Mouse (Mus musculus) hindbrain, embryonic 15.5 days (tissue): ENCODE measurements around the gene Nudt6. TPM values are rescaled to one million over a fixed set of nuclear protein-coding genes. Genes with fewer than 3 reads are reported as not detected.

Experiments used
- ATAC-seq: fragments of 200-750 bp; cut with Nextera tagmentation; 2 replicates; pipeline ENCODE4 v1.8.0; 2017; ENCODE audit warnings: low read depth, moderate number of reproducible peaks, moderate TSS enrichment; ENCODE audit not compliant: low FRiP score
- H3K27ac ChIP-seq: fragments of 300-500 bp; sonication (generic); replicated peaks from 2 replicates; pipeline ENCODE4 v1.5.1; 2015; ENCODE audit warnings: mild to moderate bottlenecking, inconsistent platforms
- H3K27me3 ChIP-seq: fragments of 300-500 bp; sonication (generic); 2 replicates; pipeline ENCODE4 v1.6.1; 2015; ENCODE audit warnings: control low read depth, inconsistent platforms
- H3K36me3 ChIP-seq: fragments of 300-500 bp; sonication (generic); 2 replicates; pipeline ENCODE4 v1.6.1; 2015; ENCODE audit warnings: control low read depth, inconsistent platforms
- H3K4me1 ChIP-seq: fragments of 300-500 bp; sonication (generic); replicated peaks from 2 replicates; pipeline ENCODE4 v1.6.1; 2015; ENCODE audit warnings: control low read depth, inconsistent platforms
- H3K4me2 ChIP-seq: fragments of 300-500 bp; sonication (generic); 2 replicates; pipeline ENCODE4 v1.6.1; 2015; ENCODE audit warnings: moderate library complexity, mild to moderate bottlenecking, inconsistent platforms
- H3K4me3 ChIP-seq: fragments of 300-500 bp; sonication (generic); 2 replicates; pipeline ENCODE4 v1.5.1; 2015; ENCODE audit warnings: mild to moderate bottlenecking, inconsistent platforms
- H3K9ac ChIP-seq: fragments of 300-500 bp; sonication (generic); 2 replicates; pipeline ENCODE4 v1.6.1; 2015; ENCODE audit warnings: inconsistent platforms
- H3K9me3 ChIP-seq: fragments of 300-500 bp; sonication (generic); 2 replicates; pipeline ENCODE4 v1.6.1; 2016; ENCODE audit warnings: control low read depth, inconsistent platforms
- WGBS: fragments of 180-500 bp; shearing (Covaris S2); methylation state at CpG from one replicate; pipeline ENCODE4 v1.1.7; 2015; 5-methylcytosine and 5-hydroxymethylcytosine counted together
- polyA plus RNA-seq: library from polyadenylated mRNA; unstranded; fragments of >200 nt; fragmentation: Nextera tagmentation; extraction: Ambion mirVana; gene quantifications from 2 replicates; pipeline ENCODE4 v1.2.1, GENCODE M21; 2015

The Nudt6 gene
- 7.3 and 8.8 TPM in 2 replicates for polyA plus RNA-seq

DNA sequence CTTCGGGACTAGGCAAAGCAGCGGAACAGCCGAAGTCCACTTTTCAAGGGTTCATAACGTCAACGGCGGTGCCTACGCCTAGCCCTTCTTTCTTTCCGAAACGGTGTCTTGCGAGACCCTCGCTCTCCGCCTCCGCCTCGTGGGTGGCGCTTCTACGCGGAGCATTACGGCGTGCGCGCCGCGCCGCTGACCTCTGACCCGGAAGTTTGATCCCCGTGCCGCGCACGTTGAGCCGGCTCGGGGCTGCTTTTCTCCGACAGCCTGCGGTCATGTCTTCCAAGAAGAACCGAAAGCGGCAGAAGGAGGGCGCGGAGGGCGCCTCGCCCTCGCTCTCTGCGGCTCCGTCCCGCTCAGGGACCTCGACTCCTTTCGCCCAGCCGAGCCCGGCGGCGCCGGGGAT lies at the start of gene Nudt6:
TSS of gene Nudt6 (minus strand) at position 140 of the 400 bp plus-strand sequence.
- H3K27ac ChIP-seq: peak within 1 kb of the TSS; percentile 96
- H3K27me3 ChIP-seq: no peaks in the 10 kb centered on the region
- under 1% methylated on average over 50 of the region's 50 CpGs for WGBS
- H3K36me3 ChIP-seq: 0 out of 2 replicates have a peak, but pooled peaks cover 2% of the 10 kb centered on the region
- peak; percentile 81 for ATAC-seq
- peak within 1 kb of the TSS; percentile 95 for H3K4me2 ChIP-seq
- no peaks in the 10 kb centered on the region for H3K9me3 ChIP-seq
- H3K9ac ChIP-seq: peak within 1 kb of the TSS; percentile 81
- H3K4me1 ChIP-seq: peaks cover 24% of the 10 kb centered on the region
- H3K4me3 ChIP-seq: peak within 1 kb of the TSS; percentile 74

- Histone ChIP-seq H3K9me3 (no peaks in the 10 kb centered on the region), H3K27me3 (no peaks in the 10 kb centered on the region), H3K4me1 (no peaks in the 10 kb centered on the region), H3K4me3 (no peak overlapping the region), H3K9ac (no peak overlapping the region), H3K36me3 (no peaks in the 10 kb centered on the region), H3K4me2 (no peak overlapping the region), H3K27ac (no peak overlapping the region)
- ATAC-seq: no peak
- WGBS: 86% methylated on average over 4 of the region's 4 CpGs
Measured at GRCm38 (mm10) chr3:37469353-37469752, 49.3 kb upstream of the Nudt6 start.

- H3K4me3 ChIP-seq: no peak overlapping the region
- peak; percentile 23; the same call in 1 of the 2 replicates for ATAC-seq
- no peak overlapping the region for H3K4me2 ChIP-seq
- H3K36me3 ChIP-seq: no peaks in the 10 kb centered on the region
- H3K9ac ChIP-seq: no peak overlapping the region
- H3K27me3 ChIP-seq: no peaks in the 10 kb centered on the region
- no peaks in the 10 kb centered on the region for H3K9me3 ChIP-seq
- H3K4me1 ChIP-seq: no peaks in the 10 kb centered on the region
- 94% methylated on average over 2 of the region's 2 CpGs for WGBS
- H3K27ac ChIP-seq: no peak overlapping the region
Measured at GRCm38 (mm10) chr3:37468170-37468569, 48.2 kb upstream of the Nudt6 start.

- Histone ChIP-seq H3K36me3 (no peaks in the 10 kb centered on the region; the same call in 1 of the 2 replicates), H3K4me1 (no peaks in the 10 kb centered on the region), H3K4me2 (no peak overlapping the region), H3K4me3 (no peak overlapping the region), H3K9ac (no peak overlapping the region), H3K27me3 (no peaks in the 10 kb centered on the region), H3K27ac (no peak overlapping the region), H3K9me3 (no peaks in the 10 kb centered on the region)
- 92% methylated on average over 1 of the region's 1 CpGs for WGBS
- ATAC-seq: no peak
Measured at GRCm38 (mm10) chr3:37455992-37456391, 36.0 kb upstream of the Nudt6 start.

DNA sequence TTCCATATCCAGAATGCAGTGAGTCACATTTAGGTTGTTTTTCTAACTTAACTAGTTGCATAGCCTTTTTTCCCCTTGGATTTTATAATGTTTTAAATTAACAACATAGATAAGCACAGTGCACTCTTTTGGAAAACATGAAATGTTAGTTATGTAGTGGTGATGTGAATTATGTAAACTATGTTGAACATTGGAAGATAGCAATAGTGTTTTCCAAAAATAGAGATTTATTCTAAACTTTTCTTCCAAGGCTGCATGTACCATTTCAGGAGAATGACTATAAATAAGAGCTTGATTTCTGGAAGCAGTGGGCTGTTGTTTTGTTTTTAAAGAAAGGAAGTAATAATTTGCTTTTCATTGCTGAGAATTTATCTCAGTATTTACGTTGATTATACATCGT lies 23.4 kb upstream of the Nudt6 start:
- Histone ChIP-seq H3K27ac (no peak overlapping the region), H3K4me2 (no peak overlapping the region), H3K9me3 (no peaks in the 10 kb centered on the region), H3K4me1 (no peaks in the 10 kb centered on the region), H3K4me3 (no peak overlapping the region), H3K9ac (no peak overlapping the region), H3K36me3 (peaks cover 8% of the 10 kb centered on the region), H3K27me3 (no peaks in the 10 kb centered on the region)
- WGBS: 95% methylated on average over 2 of the region's 2 CpGs
- ATAC-seq: no peak

DNA sequence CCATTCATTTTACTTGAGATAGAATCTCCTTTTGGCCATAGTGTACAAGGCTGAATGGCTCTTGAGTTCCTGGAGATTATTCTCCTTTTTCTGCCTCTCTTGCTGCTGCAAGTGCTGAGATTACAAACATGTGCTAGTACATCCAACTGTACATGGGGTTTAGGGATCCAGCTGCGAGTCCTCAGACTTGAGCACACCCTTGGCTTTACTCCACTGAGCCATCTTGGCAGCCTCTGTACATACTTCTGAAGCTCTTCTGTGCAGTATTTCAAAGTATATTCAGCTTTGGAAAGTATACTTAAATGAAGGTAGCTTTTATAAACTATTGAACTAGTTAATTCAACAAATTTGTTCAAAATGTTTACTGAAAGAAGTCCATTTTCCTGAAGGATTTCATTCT lies 19.8 kb upstream of the Nudt6 start:
- Histone ChIP-seq H3K4me3 (no peak overlapping the region), H3K4me2 (no peak overlapping the region), H3K27ac (no peak overlapping the region), H3K27me3 (no peaks in the 10 kb centered on the region), H3K9me3 (no peaks in the 10 kb centered on the region), H3K36me3 (peaks cover 17% of the 10 kb centered on the region), H3K9ac (no peak overlapping the region), H3K4me1 (no peaks in the 10 kb centered on the region)
- WGBS: 98% methylated on average over 1 of the region's 1 CpGs
- ATAC-seq: no peak

GRCm38 (mm10) chr3:37430359-37430758 lies 10.3 kb upstream of the Nudt6 start:
- Histone ChIP-seq H3K27ac (no peak overlapping the region), H3K27me3 (no peaks in the 10 kb centered on the region), H3K36me3 (peaks cover 41% of the 10 kb centered on the region), H3K9ac (no peak overlapping the region), H3K9me3 (no peaks in the 10 kb centered on the region), H3K4me3 (no peak overlapping the region), H3K4me1 (no peaks in the 10 kb centered on the region), H3K4me2 (no peak overlapping the region)
- no peak for ATAC-seq

- Histone ChIP-seq H3K27me3 (no peaks in the 10 kb centered on the region), H3K4me2 (no peak overlapping the region), H3K9me3 (no peaks in the 10 kb centered on the region), H3K9ac (no peak overlapping the region), H3K27ac (no peak overlapping the region), H3K36me3 (peaks cover 22% of the 10 kb centered on the region), H3K4me3 (no peak overlapping the region), H3K4me1 (peaks cover 10% of the 10 kb centered on the region)
- WGBS: 97% methylated on average over 3 of the region's 3 CpGs
- ATAC-seq: no peak
Measured at GRCm38 (mm10) chr3:37426069-37426468, 6.1 kb upstream of the Nudt6 start.

- H3K27ac ChIP-seq: no peak overlapping the region
- H3K4me2 ChIP-seq: peak overlapping the region; percentile 95
- peak overlapping the region; percentile 74 for H3K4me3 ChIP-seq
- WGBS: 8% methylated on average over 3 of the region's 3 CpGs
- no peaks in the 10 kb centered on the region for H3K27me3 ChIP-seq
- no peak for ATAC-seq
- H3K36me3 ChIP-seq: 0 out of 2 replicates have a peak, but pooled peaks cover 6% of the 10 kb centered on the region
- H3K4me1 ChIP-seq: peaks cover 24% of the 10 kb centered on the region
- no peaks in the 10 kb centered on the region for H3K9me3 ChIP-seq
- peak overlapping the region; percentile 74 for H3K9ac ChIP-seq
Measured at GRCm38 (mm10) chr3:37421179-37421578, 1.2 kb upstream of the Nudt6 start.

DNA sequence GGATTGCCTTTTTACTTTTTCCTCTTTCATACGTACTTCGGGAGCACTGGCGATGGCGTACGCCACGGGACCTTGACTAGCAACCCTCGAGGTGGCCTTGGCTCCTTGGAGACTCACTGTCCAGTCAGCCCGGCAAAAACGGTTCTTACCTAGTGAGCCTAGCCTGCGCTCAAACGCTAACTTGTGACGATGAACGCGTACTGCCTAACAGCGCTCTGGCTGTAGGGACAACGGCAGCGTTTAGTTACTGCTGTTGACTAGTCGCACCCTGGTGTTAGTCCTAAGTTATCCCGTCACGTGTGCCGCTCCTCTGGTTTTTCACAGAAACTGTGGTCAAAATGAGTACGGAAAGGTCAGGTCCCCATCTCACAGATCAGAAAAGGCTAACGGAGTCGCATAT lies 630 bp upstream of the Nudt6 start:
- 0 out of 2 replicates have a peak, but pooled peaks cover 2% of the 10 kb centered on the region for H3K36me3 ChIP-seq
- H3K9me3 ChIP-seq: no peaks in the 10 kb centered on the region
- peak overlapping the region; percentile 87 for H3K27ac ChIP-seq
- ATAC-seq: no peak
- H3K4me3 ChIP-seq: peak overlapping the region; percentile 74
- H3K9ac ChIP-seq: peak overlapping the region; percentile 74
- under 1% methylated on average over 24 of the region's 24 CpGs for WGBS
- peaks cover 24% of the 10 kb centered on the region for H3K4me1 ChIP-seq
- H3K27me3 ChIP-seq: no peaks in the 10 kb centered on the region
- H3K4me2 ChIP-seq: peak overlapping the region; percentile 95

DNA sequence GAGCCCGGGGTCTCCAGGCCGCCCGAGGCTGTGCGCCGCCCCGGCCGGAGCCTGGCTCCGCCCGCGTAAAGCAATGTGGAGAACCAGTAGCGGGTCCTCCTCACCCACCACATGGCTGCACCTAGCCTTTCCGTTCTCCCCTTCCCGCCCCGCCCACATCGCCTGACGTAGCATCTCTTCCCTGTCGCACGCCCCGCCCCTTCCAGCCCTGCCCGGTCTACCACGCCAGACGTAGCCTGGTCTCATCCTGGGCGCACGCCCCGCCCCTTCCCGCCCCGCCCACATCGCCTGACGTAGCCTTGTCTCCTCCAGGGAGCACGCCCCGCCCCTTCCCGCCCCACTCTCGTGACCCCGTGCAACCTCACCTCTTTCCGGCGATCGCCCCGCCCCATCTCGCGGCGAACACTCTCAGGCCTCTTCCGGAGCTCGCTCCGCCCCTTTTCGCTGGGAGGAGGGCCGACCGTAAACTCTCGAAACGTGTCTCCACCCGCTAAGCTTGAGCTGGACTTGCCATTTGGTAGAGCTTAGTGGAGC lies 486 bp downstream of the Nudt6 start, which contains the start of gene Spata5:
TSS of gene Spata5 (plus strand) at position 439 of the 534 bp plus-strand sequence.
- peak within 1 kb of the TSS; percentile 96 for H3K27ac ChIP-seq
- peak; percentile 97 for ATAC-seq
- H3K4me1 ChIP-seq: peaks cover 24% of the 10 kb centered on the region
- H3K27me3 ChIP-seq: no peaks in the 10 kb centered on the region
- peak within 1 kb of the TSS; percentile 81 for H3K9ac ChIP-seq
- 0 out of 2 replicates have a peak, but pooled peaks cover 2% of the 10 kb centered on the region for H3K36me3 ChIP-seq
- WGBS: under 1% methylated on average over 41 of the region's 50 CpGs
- no peaks in the 10 kb centered on the region for H3K9me3 ChIP-seq
- peak within 1 kb of the TSS; percentile 95 for H3K4me2 ChIP-seq
- H3K4me3 ChIP-seq: peak within 1 kb of the TSS; percentile 74

GRCm38 (mm10) chr3:37418961-37419457 lies 1.0 kb downstream of the Nudt6 start:
- H3K9me3 ChIP-seq: no peaks in the 10 kb centered on the region
- H3K4me3 ChIP-seq: peak overlapping the region; percentile 74
- ATAC-seq: no peak; the same call in 1 of the 2 replicates
- WGBS: under 1% methylated on average over 30 of the region's 30 CpGs
- peaks cover 24% of the 10 kb centered on the region for H3K4me1 ChIP-seq
- no peaks in the 10 kb centered on the region for H3K27me3 ChIP-seq
- peak overlapping the region; percentile 96 for H3K27ac ChIP-seq
- H3K4me2 ChIP-seq: peak overlapping the region; percentile 68
- 0 out of 2 replicates have a peak, but pooled peaks cover 2% of the 10 kb centered on the region for H3K36me3 ChIP-seq
- H3K9ac ChIP-seq: peak overlapping the region; percentile 81
